Mouse (Mus musculus): ENCODE data around the gene Rer1. TPM values are rescaled to one million over a fixed set of nuclear protein-coding genes. Genes with fewer than 3 reads are reported as not detected.
A peak's percentile ranks its signal among the peaks of the same experiment; 100 is the strongest.
"Not testable (repeated sequence)": the region's sequence is repeated elsewhere in the genome, so short reads cannot be mapped to it uniquely, and the experiment has no call there.

Rer1 gene
- total RNA-seq, 2 experiments from 2014 or later, result 54.8 to 59.3 TPM

GRCm38 (mm10) chr4:155083553-155083952 is 2.6 kb downstream of the Rer1 start:
- no peak for TF ChIP-seq CTCF (IDR thresholded peaks at IDR 0.05)
- no peak for DNase-seq
- intact Hi-C loops (cut with DNase I), result no loop called here
- no peak overlapping the region for H3K4me3 ChIP-seq
- H3K27ac ChIP-seq, result no peak overlapping the region

GRCm38 (mm10) chr4:155079666-155080065 is 6.5 kb downstream of the Rer1 start:
- intact Hi-C loops (cut with DNase I), result no loop called here
- no peak for TF ChIP-seq CTCF (IDR thresholded peaks at IDR 0.05)

GRCm38 (mm10) chr4:155078808-155079207 is 7.4 kb downstream of the Rer1 start:
- intact Hi-C loops (cut with DNase I); DNase-seq; H3K27ac ChIP-seq; H3K4me3 ChIP-seq: not testable (repeated sequence)

More at GRCm38 (mm10) chr4:155079666-155080065, 6.5 kb downstream of the Rer1 start:
- DNase-seq, result no peak
- Histone ChIP-seq H3K27ac (no peak overlapping the region), H3K4me3 (no peak overlapping the region)

- Histone ChIP-seq H3K27ac (no peak overlapping the region), H3K4me3 (no peak overlapping the region)
- no peak for TF ChIP-seq CTCF (IDR thresholded peaks at IDR 0.05)
- no peak for DNase-seq
- intact Hi-C loops (cut with DNase I), result no loop called here
Observed at GRCm38 (mm10) chr4:155076677-155077076, 9.5 kb downstream of the Rer1 start.

GRCm38 (mm10) chr4:155075813-155076212 is 10.4 kb downstream of the Rer1 start:
- no peak for TF ChIP-seq CTCF (IDR thresholded peaks at IDR 0.05)
- intact Hi-C loops (cut with DNase I), result no loop called here
- DNase-seq, result no peak

GRCm38 (mm10) chr4:155075137-155075536 is 11.0 kb downstream of the Rer1 start:
- intact Hi-C loops (cut with DNase I), result no loop called here
- DNase-seq, result no peak
- H3K27ac ChIP-seq, result no peak overlapping the region
- H3K4me3 ChIP-seq, result no peak overlapping the region
- no peak for TF ChIP-seq CTCF (IDR thresholded peaks at IDR 0.05)

More at GRCm38 (mm10) chr4:155075813-155076212, 10.4 kb downstream of the Rer1 start:
- Histone ChIP-seq H3K27ac (no peak overlapping the region), H3K4me3 (no peak overlapping the region)

GRCm38 (mm10) chr4:155074418-155074817 is 11.8 kb downstream of the Rer1 start:
- no peak overlapping the region for H3K4me3 ChIP-seq
- intact Hi-C loops (cut with DNase I), result no loop called here
- no peak overlapping the region for H3K27ac ChIP-seq
- no peak for DNase-seq
- no peak for TF ChIP-seq CTCF (IDR thresholded peaks at IDR 0.05)

GRCm38 (mm10) chr4:155070921-155071320 is 15.3 kb downstream of the Rer1 start:
- TF ChIP-seq CTCF (IDR thresholded peaks at IDR 0.05), result no peak
- intact Hi-C loops (cut with DNase I), result no loop called here
- DNase-seq, result peak; percentile 81
- Histone ChIP-seq H3K4me3 (no peak overlapping the region), H3K27ac (peak overlapping the region; percentile 81)

- TF ChIP-seq CTCF (IDR thresholded peaks at IDR 0.05), result no peak
- intact Hi-C loops (cut with DNase I), result no loop called here
- no peak for DNase-seq
- peak overlapping the region; percentile 81 for H3K27ac ChIP-seq
- H3K4me3 ChIP-seq, result no peak overlapping the region
Observed at GRCm38 (mm10) chr4:155070199-155070598, 16.0 kb downstream of the Rer1 start.

- intact Hi-C loops (cut with DNase I), result loop anchor here (5.0 to 10.0 kb wide), 2 partner anchors 107 to 234 kb away; partner anchors contain the start of genes Hes5, Pank4 and Ttc34
- TF ChIP-seq CTCF (IDR thresholded peaks at IDR 0.05), result peak; percentile 33; the same call in 1 of the 2 replicates
- H3K4me3 ChIP-seq, result no peak overlapping the region
- no peak for DNase-seq
- peak overlapping the region; percentile 28; the same call in 1 of the 2 replicates for H3K27ac ChIP-seq
Observed at GRCm38 (mm10) chr4:155069191-155069590, 17.0 kb downstream of the Rer1 start.

GRCm38 (mm10) chr4:155068357-155068972 is 17.7 kb downstream of the Rer1 start:
- no peak for DNase-seq
- intact Hi-C loops (cut with DNase I), result loop anchor here (5.0 to 10.0 kb wide), 2 partner anchors 106 to 234 kb away; partner anchors contain the start of genes Hes5, Pank4 and Ttc34
- H3K27ac ChIP-seq, result no peak overlapping the region; the same call in 1 of the 2 replicates
- TF ChIP-seq CTCF (IDR thresholded peaks at IDR 0.05), result no peak
- H3K4me3 ChIP-seq, result peak overlapping the region; percentile 89; the same call in 1 of the 2 replicates

- Histone ChIP-seq H3K27ac (peak within 1 kb of the TSS; percentile 99), H3K4me3 (peak within 1 kb of the TSS; percentile 89)
- DNase-seq, result peak; percentile 98
- no peak for TF ChIP-seq CTCF (IDR thresholded peaks at IDR 0.05)
- intact Hi-C loops (cut with DNase I), result loop anchor here (1.0 to 10.0 kb wide), 4 partner anchors 105 to 232 kb away; partner anchors contain the start of genes Hes5, Pank4 and Ttc34
Observed at GRCm38 (mm10) chr4:155066834-155067522, 19.2 kb downstream of the Rer1 start, which contains the start of gene Pex10. Gene Pex10 (plus strand): TSS chr4:155067016.

Data from gastrocnemius, adult 2 months (tissue).